Mouse (Mus musculus): ENCODE results near the gene Prr15l. TPM values are rescaled to one million over a fixed set of nuclear protein-coding genes. Genes with fewer than 3 reads are reported as not detected.

Prr15l gene
- polyA plus RNA-seq, 1 experiment from 2014 or later = 0.16 TPM

DNA sequence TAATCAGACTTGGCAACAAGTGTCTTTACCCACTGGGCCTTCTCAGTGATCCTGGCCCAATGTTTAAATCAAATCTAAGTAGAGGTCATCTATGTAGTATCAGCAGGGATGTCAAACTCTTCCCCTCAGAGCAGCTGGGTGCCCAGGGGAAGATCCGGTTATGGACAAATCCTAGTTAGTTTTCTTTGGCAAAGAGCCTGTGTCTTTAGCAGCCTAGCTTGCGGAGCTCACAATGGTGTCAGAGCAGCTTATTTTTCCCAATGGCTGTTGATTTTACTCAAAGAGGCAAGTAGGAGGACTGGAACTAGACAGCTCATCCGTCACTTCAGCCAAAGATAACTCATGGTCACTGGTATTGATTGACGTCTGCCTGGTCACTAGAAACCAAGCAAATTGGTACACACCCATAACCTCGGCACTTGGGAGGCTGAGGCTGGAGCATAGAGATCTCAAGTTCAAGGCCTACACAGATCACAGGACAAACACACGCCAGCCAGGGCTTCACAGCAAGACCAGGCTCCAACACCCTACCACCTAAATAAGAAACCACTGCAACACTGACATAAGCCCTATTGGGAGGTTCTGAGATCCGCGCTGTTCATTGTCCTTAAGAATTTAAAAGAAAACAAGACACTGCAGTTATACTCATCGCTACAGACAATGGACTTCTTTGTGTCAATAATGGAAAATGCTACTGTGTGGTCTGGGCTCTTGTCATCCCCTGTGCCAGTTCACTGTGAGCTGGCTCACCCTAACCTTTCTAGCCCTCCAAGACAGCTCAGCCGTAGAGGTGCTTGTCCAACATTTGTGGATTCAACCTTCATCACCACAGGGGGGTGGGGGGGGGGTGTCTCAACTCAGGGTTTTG, 47.8 kb downstream of the Prr15l start:
- H3K27ac ChIP-seq (replicated peaks; ENCODE audit: low read depth, low read length) = 0 out of 2 replicates have a peak overlapping the region, but pooled peaks have one; percentile 49
- peak overlapping the region; percentile 88; the same call in 1 of the 2 replicates for H3K4me3 ChIP-seq (replicated peaks; ENCODE audit: low read depth, low read length)
- H3K36me3 ChIP-seq (ENCODE audit: control insufficient read depth, insufficient read depth, low read length) = no peaks in the 10 kb centered on the region
- peak overlapping the region; percentile 87 for H3K4me2 ChIP-seq (ENCODE audit: low read length)
- no peaks in the 10 kb centered on the region for H3K27me3 ChIP-seq (ENCODE audit: control insufficient read depth, insufficient read depth, low read length)
- DNase-seq (no peak), ATAC-seq (ENCODE audit: low FRiP score, low TSS enrichment) (no peak)
- H3K4me1 ChIP-seq (ENCODE audit: control insufficient read depth, insufficient read depth, low read length) = peaks cover 24% of the 10 kb centered on the region
- H3K9ac ChIP-seq (replicated peaks; ENCODE audit: low read length) = peak overlapping the region; percentile 93
- H3K9me3 ChIP-seq (ENCODE audit: control insufficient read depth, low read length) = no peaks in the 10 kb centered on the region
- 84% methylated on average over 10 of the region's 10 CpGs for WGBS

DNA sequence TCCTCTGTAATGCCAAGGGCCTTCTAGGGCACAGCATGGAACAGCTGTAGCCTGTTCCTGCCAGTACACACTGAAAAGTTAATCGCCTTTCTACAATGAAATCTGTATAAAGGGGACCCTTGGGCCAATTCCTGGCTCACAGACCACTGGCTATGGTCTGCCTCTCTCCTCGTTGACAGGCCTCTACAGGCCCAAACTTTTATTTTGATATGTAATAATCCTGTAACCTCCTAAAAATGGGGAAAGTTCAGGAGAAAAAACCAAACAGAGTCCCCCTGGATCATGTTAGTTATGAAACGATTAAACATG, 48.4 kb downstream of the Prr15l start:
- H3K27me3 ChIP-seq (ENCODE audit: control insufficient read depth, insufficient read depth, low read length) = no peaks in the 10 kb centered on the region
- 54% methylated on average over 3 of the region's 3 CpGs for WGBS
- DNase-seq = no peak

GRCm38 (mm10) chr11:96976911-96977591, 49.1 kb downstream of the Prr15l start:
- Histone ChIP-seq H3K9me3 (ENCODE audit: control insufficient read depth, low read length) (no peaks in the 10 kb centered on the region), H3K27me3 (ENCODE audit: control insufficient read depth, insufficient read depth, low read length) (no peaks in the 10 kb centered on the region), H3K36me3 (ENCODE audit: control insufficient read depth, insufficient read depth, low read length) (no peaks in the 10 kb centered on the region), H3K4me1 (ENCODE audit: control insufficient read depth, insufficient read depth, low read length) (peaks cover 24% of the 10 kb centered on the region), H3K9ac (replicated peaks; ENCODE audit: low read length) (peak overlapping the region; percentile 93), H3K27ac (replicated peaks; ENCODE audit: low read depth, low read length) (peak overlapping the region; percentile 97), H3K4me2 (ENCODE audit: low read length) (peak overlapping the region; percentile 87), H3K4me3 (replicated peaks; ENCODE audit: low read depth, low read length) (peak overlapping the region; percentile 88)
- DNase-seq = peak; percentile 92
- ATAC-seq (ENCODE audit: low FRiP score, low TSS enrichment) = peak; percentile 80
- WGBS = 1% methylated on average over 49 of the region's 50 CpGs

More for the DNA sequence above, 48.4 kb downstream of the Prr15l start:
- Histone ChIP-seq H3K4me3 (replicated peaks; ENCODE audit: low read depth, low read length) (peak overlapping the region; percentile 88), H3K36me3 (ENCODE audit: control insufficient read depth, insufficient read depth, low read length) (no peaks in the 10 kb centered on the region), H3K9me3 (ENCODE audit: control insufficient read depth, low read length) (no peaks in the 10 kb centered on the region), H3K4me2 (ENCODE audit: low read length) (peak overlapping the region; percentile 87), H3K27ac (replicated peaks; ENCODE audit: low read depth, low read length) (peak overlapping the region; percentile 97; the same call in 1 of the 2 replicates), H3K9ac (replicated peaks; ENCODE audit: low read length) (peak overlapping the region; percentile 93), H3K4me1 (ENCODE audit: control insufficient read depth, insufficient read depth, low read length) (peaks cover 24% of the 10 kb centered on the region)
- ATAC-seq (ENCODE audit: low FRiP score, low TSS enrichment) = no peak

GRCm38 (mm10) chr11:96977606-96978400, 49.9 kb downstream of the Prr15l start:
- no peaks in the 10 kb centered on the region for H3K27me3 ChIP-seq (ENCODE audit: control insufficient read depth, insufficient read depth, low read length)
- ATAC-seq (ENCODE audit: low FRiP score, low TSS enrichment) (peak; percentile 98), DNase-seq (peak; percentile 99)
- no peaks in the 10 kb centered on the region for H3K9me3 ChIP-seq (ENCODE audit: control insufficient read depth, low read length)
- peaks cover 19% of the 10 kb centered on the region for H3K4me1 ChIP-seq (ENCODE audit: control insufficient read depth, insufficient read depth, low read length)
- H3K36me3 ChIP-seq (ENCODE audit: control insufficient read depth, insufficient read depth, low read length) = no peaks in the 10 kb centered on the region
- H3K9ac ChIP-seq (replicated peaks; ENCODE audit: low read length) = peak overlapping the region; percentile 93
- peak overlapping the region; percentile 86 for H3K4me2 ChIP-seq (ENCODE audit: low read length)
- H3K27ac ChIP-seq (replicated peaks; ENCODE audit: low read depth, low read length) = peak overlapping the region; percentile 97
- H3K4me3 ChIP-seq (replicated peaks; ENCODE audit: low read depth, low read length) = peak overlapping the region; percentile 88
- 1% methylated on average over 45 of the region's 45 CpGs for WGBS

GRCm38 (mm10) chr11:96978401-96979246, 50.7 kb downstream of the Prr15l start:
- WGBS = 35% methylated on average over 17 of the region's 17 CpGs
- peak overlapping the region; percentile 83 for H3K27ac ChIP-seq (replicated peaks; ENCODE audit: low read depth, low read length)
- peak overlapping the region; percentile 64 for H3K9ac ChIP-seq (replicated peaks; ENCODE audit: low read length)
- H3K27me3 ChIP-seq (ENCODE audit: control insufficient read depth, insufficient read depth, low read length) = no peaks in the 10 kb centered on the region
- DNase-seq = no peak
- H3K36me3 ChIP-seq (ENCODE audit: control insufficient read depth, insufficient read depth, low read length) = no peaks in the 10 kb centered on the region
- H3K4me1 ChIP-seq (ENCODE audit: control insufficient read depth, insufficient read depth, low read length) = peaks cover 19% of the 10 kb centered on the region
- H3K4me2 ChIP-seq (ENCODE audit: low read length) = peak overlapping the region; percentile 86
- no peaks in the 10 kb centered on the region for H3K9me3 ChIP-seq (ENCODE audit: control insufficient read depth, low read length)
- peak overlapping the region; percentile 88 for H3K4me3 ChIP-seq (replicated peaks; ENCODE audit: low read depth, low read length)
- ATAC-seq (ENCODE audit: low FRiP score, low TSS enrichment) = no peak

- H3K36me3 ChIP-seq (ENCODE audit: control insufficient read depth, insufficient read depth, low read length) = no peaks in the 10 kb centered on the region
- H3K9ac ChIP-seq (replicated peaks; ENCODE audit: low read length) = no peak overlapping the region
- H3K4me2 ChIP-seq (ENCODE audit: low read length) = no peak overlapping the region
- ATAC-seq (ENCODE audit: low FRiP score, low TSS enrichment) (no peak), DNase-seq (no peak)
- H3K9me3 ChIP-seq (ENCODE audit: control insufficient read depth, low read length) = no peaks in the 10 kb centered on the region
- H3K27me3 ChIP-seq (ENCODE audit: control insufficient read depth, insufficient read depth, low read length) = no peaks in the 10 kb centered on the region; the same call in 1 of the 2 replicates
- no peak overlapping the region for H3K4me3 ChIP-seq (replicated peaks; ENCODE audit: low read depth, low read length)
- H3K4me1 ChIP-seq (ENCODE audit: control insufficient read depth, insufficient read depth, low read length) = peaks cover 15% of the 10 kb centered on the region
- H3K27ac ChIP-seq (replicated peaks; ENCODE audit: low read depth, low read length) = no peak overlapping the region
- 85% methylated on average over 7 of the region's 7 CpGs for WGBS
Observed at GRCm38 (mm10) chr11:96979329-96979728, 51.4 kb downstream of the Prr15l start.

DNA sequence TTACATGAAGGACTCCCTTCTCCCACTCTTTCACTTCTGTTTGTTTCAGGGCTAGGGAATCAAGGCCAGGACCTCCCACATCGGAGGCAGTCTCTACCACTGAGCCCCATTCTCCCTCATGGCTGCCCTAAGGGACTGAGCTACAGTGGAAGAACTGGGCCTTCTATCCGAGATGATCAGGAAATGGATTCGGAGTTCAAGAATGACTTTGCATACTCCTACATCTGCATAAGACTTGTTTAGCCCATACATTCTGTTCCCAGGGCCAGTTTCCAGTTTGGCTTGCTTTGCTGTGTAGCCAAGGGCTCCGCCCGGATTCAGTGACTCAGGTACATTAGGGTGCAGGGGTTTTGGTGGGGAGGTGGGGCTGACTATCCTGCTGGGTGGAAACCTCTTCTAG, 52.1 kb downstream of the Prr15l start:
- DNase-seq = no peak
- ATAC-seq (ENCODE audit: low FRiP score, low TSS enrichment) = no peak
- 75% methylated on average over 5 of the region's 5 CpGs for WGBS
- H3K9ac ChIP-seq (replicated peaks; ENCODE audit: low read length) = no peak overlapping the region
- peaks cover 15% of the 10 kb centered on the region for H3K4me1 ChIP-seq (ENCODE audit: control insufficient read depth, insufficient read depth, low read length)
- no peaks in the 10 kb centered on the region for H3K9me3 ChIP-seq (ENCODE audit: control insufficient read depth, low read length)
- H3K4me2 ChIP-seq (ENCODE audit: low read length) = no peak overlapping the region
- H3K27ac ChIP-seq (replicated peaks; ENCODE audit: low read depth, low read length) = no peak overlapping the region
- no peaks in the 10 kb centered on the region; the same call in 1 of the 2 replicates for H3K27me3 ChIP-seq (ENCODE audit: control insufficient read depth, insufficient read depth, low read length)
- H3K36me3 ChIP-seq (ENCODE audit: control insufficient read depth, insufficient read depth, low read length) = no peaks in the 10 kb centered on the region
- H3K4me3 ChIP-seq (replicated peaks; ENCODE audit: low read depth, low read length) = no peak overlapping the region

GRCm38 (mm10) chr11:96981461-96981860, 53.6 kb downstream of the Prr15l start:
- no peak overlapping the region for H3K4me3 ChIP-seq (replicated peaks; ENCODE audit: low read depth, low read length)
- ATAC-seq (ENCODE audit: low FRiP score, low TSS enrichment) (no peak), DNase-seq (no peak)
- H3K9ac ChIP-seq (replicated peaks; ENCODE audit: low read length) = no peak overlapping the region
- H3K4me2 ChIP-seq (ENCODE audit: low read length) = no peak overlapping the region
- no peaks in the 10 kb centered on the region for H3K36me3 ChIP-seq (ENCODE audit: control insufficient read depth, insufficient read depth, low read length)
- no peak overlapping the region for H3K27ac ChIP-seq (replicated peaks; ENCODE audit: low read depth, low read length)
- H3K27me3 ChIP-seq (ENCODE audit: control insufficient read depth, insufficient read depth, low read length) = no peaks in the 10 kb centered on the region; the same call in 1 of the 2 replicates
- 79% methylated on average over 15 of the region's 15 CpGs for WGBS
- H3K4me1 ChIP-seq (ENCODE audit: control insufficient read depth, insufficient read depth, low read length) = peaks cover 7% of the 10 kb centered on the region
- no peaks in the 10 kb centered on the region for H3K9me3 ChIP-seq (ENCODE audit: control insufficient read depth, low read length)

Measured in midbrain, embryonic 14.5 days (tissue).